Mouse (Mus musculus) neural tube, embryonic 15.5 days (tissue): ENCODE results near the gene Fosl1. TPM values are rescaled to one million over a fixed set of nuclear protein-coding genes. Genes with fewer than 3 reads are reported as not detected.

Experiments used
- ATAC-seq: fragments of 200-750 bp; cut with Nextera tagmentation; 2 replicates; pipeline ENCODE4 v1.8.0; 2017; ENCODE audit warnings: mild to moderate bottlenecking, moderate TSS enrichment, moderate library complexity; ENCODE audit not compliant: low FRiP score
- H3K27ac ChIP-seq: fragments of 300-500 bp; sonication (generic); replicated peaks from 2 replicates; pipeline ENCODE4 v1.5.1; 2015; ENCODE audit warnings: mild to moderate bottlenecking, inconsistent platforms
- H3K27me3 ChIP-seq: fragments of 300-500 bp; sonication (generic); replicated peaks from 2 replicates; pipeline ENCODE4 v1.6.1; 2015; ENCODE audit warnings: inconsistent platforms
- H3K36me3 ChIP-seq: fragments of 300-500 bp; sonication (generic); 2 replicates; pipeline ENCODE4 v1.6.1; 2015; ENCODE audit warnings: inconsistent platforms
- H3K4me1 ChIP-seq: fragments of 300-500 bp; sonication (generic); 2 replicates; pipeline ENCODE4 v1.6.1; 2015; ENCODE audit warnings: inconsistent platforms
- H3K4me2 ChIP-seq: fragments of 300-500 bp; sonication (generic); 2 replicates; pipeline ENCODE4 v1.6.1; 2015; ENCODE audit warnings: inconsistent platforms, mild to moderate bottlenecking, moderate library complexity
- H3K4me3 ChIP-seq: fragments of 300-500 bp; sonication (generic); replicated peaks from 2 replicates; pipeline ENCODE4 v1.5.1; 2015; ENCODE audit warnings: mild to moderate bottlenecking, inconsistent platforms
- H3K9ac ChIP-seq: fragments of 300-500 bp; sonication (generic); replicated peaks from 2 replicates; pipeline ENCODE4 v1.6.1; 2015; ENCODE audit warnings: mild to moderate bottlenecking, inconsistent platforms
- H3K9me3 ChIP-seq: fragments of 300-500 bp; sonication (generic); replicated peaks from 2 replicates; pipeline ENCODE4 v1.6.1; 2016; ENCODE audit warnings: inconsistent platforms
- WGBS: fragments of 180-500 bp; shearing (Covaris S2); methylation state at CpG from one replicate; pipeline ENCODE4 v1.1.7; 2015; ENCODE audit warnings: mixed read lengths; 5-methylcytosine and 5-hydroxymethylcytosine counted together
- polyA plus RNA-seq: library from polyadenylated mRNA; unstranded; fragments of >200 nt; fragmentation: Nextera tagmentation; extraction: Ambion mirVana; gene quantifications from 2 replicates; pipeline ENCODE4 v1.2.1, GENCODE M21; 2015

Gene Fosl1
- polyA plus RNA-seq, 1 experiment from 2014 or later: not detected

- Histone ChIP-seq H3K9ac (peak overlapping the region; percentile 93), H3K4me2 (peak overlapping the region; percentile 90), H3K9me3 (no peaks in the 10 kb centered on the region), H3K36me3 (peaks cover 32% of the 10 kb centered on the region), H3K4me1 (peaks cover 53% of the 10 kb centered on the region), H3K4me3 (peak overlapping the region; percentile 88), H3K27me3 (no peaks in the 10 kb centered on the region), H3K27ac (peak overlapping the region; percentile 95)
- no peak for ATAC-seq
- 90% methylated on average over 18 of the region's 18 CpGs for WGBS
These were observed 21.3 kb upstream of the Fosl1 start for GRCm38 (mm10) chr19:5425906-5426565.

GRCm38 (mm10) chr19:5426640-5427290, 20.6 kb upstream of the Fosl1 start:
- Histone ChIP-seq H3K9ac (no peak overlapping the region), H3K27ac (no peak overlapping the region), H3K27me3 (no peaks in the 10 kb centered on the region), H3K9me3 (no peaks in the 10 kb centered on the region), H3K4me2 (peak overlapping the region; percentile 90), H3K4me1 (peaks cover 49% of the 10 kb centered on the region), H3K36me3 (peaks cover 25% of the 10 kb centered on the region), H3K4me3 (peak overlapping the region; percentile 88)
- WGBS: 93% methylated on average over 13 of the region's 13 CpGs
- ATAC-seq: no peak

GRCm38 (mm10) chr19:5428083-5428482, 19.3 kb upstream of the Fosl1 start:
- H3K36me3 ChIP-seq: peaks cover 15% of the 10 kb centered on the region
- WGBS: 88% methylated on average over 2 of the region's 2 CpGs
- no peaks in the 10 kb centered on the region for H3K27me3 ChIP-seq
- no peak for ATAC-seq
- H3K4me3 ChIP-seq: no peak overlapping the region
- H3K4me2 ChIP-seq: no peak overlapping the region
- H3K9me3 ChIP-seq: no peaks in the 10 kb centered on the region
- peaks cover 40% of the 10 kb centered on the region for H3K4me1 ChIP-seq
- H3K9ac ChIP-seq: no peak overlapping the region
- H3K27ac ChIP-seq: no peak overlapping the region

- peaks cover 41% of the 10 kb centered on the region for H3K4me1 ChIP-seq
- H3K9ac ChIP-seq: no peak overlapping the region
- H3K4me2 ChIP-seq: no peak overlapping the region
- 92% methylated on average over 4 of the region's 4 CpGs for WGBS
- no peak for ATAC-seq
- no peak overlapping the region for H3K27ac ChIP-seq
- H3K36me3 ChIP-seq: peaks cover 15% of the 10 kb centered on the region
- H3K27me3 ChIP-seq: no peaks in the 10 kb centered on the region
- H3K9me3 ChIP-seq: no peaks in the 10 kb centered on the region
- no peak overlapping the region for H3K4me3 ChIP-seq
These were observed 18.1 kb upstream of the Fosl1 start for GRCm38 (mm10) chr19:5429219-5429618.

GRCm38 (mm10) chr19:5429806-5430205, 17.5 kb upstream of the Fosl1 start:
- no peak overlapping the region for H3K4me2 ChIP-seq
- ATAC-seq: no peak
- H3K27me3 ChIP-seq: no peaks in the 10 kb centered on the region
- no peaks in the 10 kb centered on the region for H3K9me3 ChIP-seq
- peaks cover 41% of the 10 kb centered on the region for H3K4me1 ChIP-seq
- H3K27ac ChIP-seq: no peak overlapping the region
- H3K36me3 ChIP-seq: peaks cover 15% of the 10 kb centered on the region
- 77% methylated on average over 8 of the region's 8 CpGs for WGBS
- no peak overlapping the region for H3K4me3 ChIP-seq
- H3K9ac ChIP-seq: no peak overlapping the region

- no peak for ATAC-seq
- no peak overlapping the region for H3K9ac ChIP-seq
- H3K27ac ChIP-seq: no peak overlapping the region
- H3K9me3 ChIP-seq: no peaks in the 10 kb centered on the region
- no peak overlapping the region for H3K4me2 ChIP-seq
- H3K4me1 ChIP-seq: peaks cover 41% of the 10 kb centered on the region
- WGBS: 75% methylated on average over 1 of the region's 1 CpGs
- no peaks in the 10 kb centered on the region for H3K27me3 ChIP-seq
- H3K4me3 ChIP-seq: no peak overlapping the region
- H3K36me3 ChIP-seq: peaks cover 15% of the 10 kb centered on the region
These were observed 16.9 kb upstream of the Fosl1 start for GRCm38 (mm10) chr19:5430408-5430807.

- H3K4me1 ChIP-seq: peaks cover 26% of the 10 kb centered on the region
- H3K36me3 ChIP-seq: peaks cover 7% of the 10 kb centered on the region
- H3K4me2 ChIP-seq: no peak overlapping the region
- no peaks in the 10 kb centered on the region; the same call in 1 of the 2 replicates for H3K27me3 ChIP-seq
- WGBS: 73% methylated on average over 4 of the region's 4 CpGs
- no peak for ATAC-seq
- H3K27ac ChIP-seq: no peak overlapping the region
- no peak overlapping the region; the same call in 1 of the 2 replicates for H3K9ac ChIP-seq
- H3K9me3 ChIP-seq: no peaks in the 10 kb centered on the region
- H3K4me3 ChIP-seq: no peak overlapping the region
These were observed 15.4 kb upstream of the Fosl1 start for GRCm38 (mm10) chr19:5431911-5432464.

- Histone ChIP-seq H3K36me3 (no peaks in the 10 kb centered on the region), H3K4me3 (peak overlapping the region; percentile 21), H3K4me1 (peaks cover 17% of the 10 kb centered on the region), H3K9me3 (no peaks in the 10 kb centered on the region), H3K27me3 (no peaks in the 10 kb centered on the region; the same call in 1 of the 2 replicates), H3K9ac (peak overlapping the region; percentile 15; the same call in 1 of the 2 replicates), H3K4me2 (peak overlapping the region; percentile 58), H3K27ac (peak overlapping the region; percentile 60)
- no peak for ATAC-seq
- WGBS: 12% methylated on average over 16 of the region's 16 CpGs
These were observed 14.1 kb upstream of the Fosl1 start for GRCm38 (mm10) chr19:5432992-5433852.

- WGBS: 75% methylated on average over 7 of the region's 7 CpGs
- H3K36me3 ChIP-seq: no peaks in the 10 kb centered on the region
- H3K4me1 ChIP-seq: peaks cover 15% of the 10 kb centered on the region
- H3K9me3 ChIP-seq: no peaks in the 10 kb centered on the region
- no peak overlapping the region for H3K4me3 ChIP-seq
- H3K4me2 ChIP-seq: peak overlapping the region; percentile 58
- peak overlapping the region; percentile 15; the same call in 1 of the 2 replicates for H3K9ac ChIP-seq
- H3K27ac ChIP-seq: peak overlapping the region; percentile 60; the same call in 1 of the 2 replicates
- H3K27me3 ChIP-seq: no peaks in the 10 kb centered on the region; the same call in 1 of the 2 replicates
- no peak for ATAC-seq
These were observed 13.4 kb upstream of the Fosl1 start for GRCm38 (mm10) chr19:5433951-5434350.

- WGBS: 69% methylated on average over 9 of the region's 9 CpGs
- H3K27me3 ChIP-seq: peaks cover 48% of the 10 kb centered on the region
- no peak for ATAC-seq
- peaks cover 3% of the 10 kb centered on the region; the same call in 1 of the 2 replicates for H3K9me3 ChIP-seq
- no peak overlapping the region for H3K4me2 ChIP-seq
- no peaks in the 10 kb centered on the region for H3K36me3 ChIP-seq
- no peak overlapping the region for H3K9ac ChIP-seq
- no peak overlapping the region for H3K27ac ChIP-seq
- peaks cover 21% of the 10 kb centered on the region for H3K4me1 ChIP-seq
- H3K4me3 ChIP-seq: no peak overlapping the region
These were observed 2.9 kb upstream of the Fosl1 start for GRCm38 (mm10) chr19:5444371-5444908.

GRCm38 (mm10) chr19:5444954-5445353, 2.4 kb upstream of the Fosl1 start:
- peaks cover 3% of the 10 kb centered on the region; the same call in 1 of the 2 replicates for H3K9me3 ChIP-seq
- no peak overlapping the region for H3K4me3 ChIP-seq
- H3K4me2 ChIP-seq: no peak overlapping the region
- H3K27ac ChIP-seq: no peak overlapping the region
- no peak overlapping the region for H3K9ac ChIP-seq
- ATAC-seq: no peak
- peaks cover 53% of the 10 kb centered on the region for H3K27me3 ChIP-seq
- H3K36me3 ChIP-seq: no peaks in the 10 kb centered on the region
- WGBS: 35% methylated on average over 7 of the region's 7 CpGs
- H3K4me1 ChIP-seq: peaks cover 21% of the 10 kb centered on the region
